9 mouse cellular contexts compared by ENCODE assay signal in the genomic region with DNA sequence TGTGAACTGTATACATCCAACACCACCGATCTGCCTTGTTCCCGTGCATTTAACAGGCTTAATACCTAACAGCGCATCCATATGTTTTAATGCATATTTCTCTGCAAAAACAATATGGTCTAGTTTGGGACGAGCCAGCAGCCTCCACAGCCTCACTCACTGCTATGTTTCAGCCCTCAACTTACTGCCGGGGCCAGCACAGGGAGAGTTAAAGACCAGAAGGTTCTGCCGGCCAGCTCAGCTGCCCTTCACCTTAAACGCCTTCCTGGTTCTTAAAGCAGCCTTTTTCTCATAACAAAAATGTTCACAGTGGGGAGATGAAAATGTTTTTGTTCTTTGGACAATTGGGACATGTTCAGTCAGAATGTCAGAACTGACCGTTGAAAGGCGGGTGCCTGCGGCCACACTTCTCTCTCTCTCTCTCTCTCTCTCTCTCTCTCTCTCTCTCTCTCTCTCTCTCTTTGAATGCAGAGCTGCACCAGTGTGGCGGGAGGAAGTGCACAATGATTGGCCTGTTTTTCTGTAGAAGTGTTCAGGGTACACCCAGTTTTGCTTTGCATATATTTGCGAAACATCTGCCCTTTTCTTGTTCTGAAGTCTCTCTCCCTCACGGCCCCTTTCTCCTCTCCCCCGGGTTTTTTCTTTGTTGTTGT.
DNase-seq lines count a peak whose midpoint lies in the region; ATAC-seq and TF ChIP-seq lines count a peak whose summit lies in the region.
"Had no signal": no experiment of that assay in that cellular context is flagged by ENCODE, and none has a peak within 500 bp of the region (broad histone marks: within the 10 kb centered on the region; RNA-seq: fewer than 3 reads in every experiment).

No protein-coding gene starts in this region.

- WGBS in lung, embryonic 15.5 days, result 46% methylated on average over 14 of the region's 14 CpGs
- 50% methylated on average over 14 of the region's 14 CpGs for WGBS in heart, embryonic 15.5 days
- WGBS in midbrain, postnatal 0 days, result 20% methylated on average over 14 of the region's 14 CpGs

- H3K9me3 ChIP-seq in lung, embryonic 15.5 days, result no peaks in the 10 kb centered on the region
- H3K9me3 ChIP-seq in heart, embryonic 15.5 days (replicated peaks), result no peaks in the 10 kb centered on the region
- no peaks in the 10 kb centered on the region for H3K9me3 ChIP-seq in midbrain, postnatal 0 days (ENCODE audit: low read length)

- DNase-seq in lung, postnatal 25 days (ENCODE audit: low spot score), result no peak
- DNase-seq in adrenal gland, postnatal 25 days, result peak; percentile 31
- peak; percentile 66 for DNase-seq in midbrain, postnatal 0 days (ENCODE audit: low spot score)
- no peak for DNase-seq in frontal cortex, postnatal 14 days (ENCODE audit: low spot score in 2 of 2)
- no peak for DNase-seq in frontal cortex, postnatal 10 days (ENCODE audit: low spot score in 2 of 2)
- DNase-seq in left cerebral cortex, adult 9 months (ENCODE audit: low spot score in 2 of 2), result no peak

- H3K27me3 ChIP-seq in lung, embryonic 15.5 days, result no peaks in the 10 kb centered on the region
- H3K27me3 ChIP-seq in heart, embryonic 15.5 days, result no peaks in the 10 kb centered on the region
- H3K27me3 ChIP-seq in midbrain, postnatal 0 days (ENCODE audit: insufficient read depth, low read length), result no peaks in the 10 kb centered on the region

- no peak overlapping the region for H3K4me3 ChIP-seq in lung, embryonic 15.5 days
- no peak overlapping the region for H3K4me3 ChIP-seq in heart, embryonic 15.5 days
- H3K4me3 ChIP-seq in midbrain, postnatal 0 days (ENCODE audit: low read depth, low read length), result no peak overlapping the region

- no peak for TF ChIP-seq CTCF in midbrain, postnatal 0 days (IDR thresholded peaks at IDR 0.05)

- H3K27ac ChIP-seq in lung, embryonic 15.5 days, result peak overlapping the region; percentile 59
- H3K27ac ChIP-seq in heart, embryonic 15.5 days, result peak overlapping the region; percentile 61
- H3K27ac ChIP-seq in midbrain, postnatal 0 days (ENCODE audit: low read depth, low read length), result peak overlapping the region; percentile 47; the same call in 1 of the 2 replicates
- H3K27ac ChIP-seq: liver, embryonic 14.5 days had no signal

- H3K36me3 ChIP-seq in lung, embryonic 15.5 days, result no peaks in the 10 kb centered on the region
- H3K36me3 ChIP-seq in heart, embryonic 15.5 days, result no peaks in the 10 kb centered on the region
- no peaks in the 10 kb centered on the region for H3K36me3 ChIP-seq in midbrain, postnatal 0 days (ENCODE audit: insufficient read depth, low read length)

- peak; percentile 37; the same call in 1 of the 2 replicates for ATAC-seq in lung, embryonic 15.5 days (ENCODE audit: borderline replicate concordance, extremely low read depth, low FRiP score, low TSS enrichment)
- peak; percentile 43; the same call in 1 of the 2 replicates for ATAC-seq in heart, embryonic 15.5 days (replicated peaks; ENCODE audit: insufficient number of reproducible peaks, insufficient read depth, low FRiP score, low read depth)
- ATAC-seq in midbrain, postnatal 0 days (ENCODE audit: low FRiP score), result peak; percentile 55; the same call in 1 of the 2 replicates

- H3K4me1 ChIP-seq in lung, embryonic 15.5 days, result peaks cover 38% of the 10 kb centered on the region
- peaks cover 55% of the 10 kb centered on the region for H3K4me1 ChIP-seq in heart, embryonic 15.5 days (replicated peaks)
- peaks cover 4% of the 10 kb centered on the region; the same call in 1 of the 2 replicates for H3K4me1 ChIP-seq in midbrain, postnatal 0 days (ENCODE audit: insufficient read depth, low read length)

- H3K9ac ChIP-seq in lung, embryonic 15.5 days, result no peak overlapping the region
- H3K9ac ChIP-seq in heart, embryonic 15.5 days, result no peak overlapping the region
- H3K9ac ChIP-seq in midbrain, postnatal 0 days (replicated peaks; ENCODE audit: low read length, poor library complexity, severe bottlenecking), result no peak overlapping the region
- H3K9ac ChIP-seq: liver, embryonic 14.5 days had no signal

- no peak overlapping the region for H3K4me2 ChIP-seq in lung, embryonic 15.5 days
- no peak overlapping the region for H3K4me2 ChIP-seq in heart, embryonic 15.5 days
- H3K4me2 ChIP-seq in midbrain, postnatal 0 days (ENCODE audit: low read depth, low read length, poor library complexity, severe bottlenecking), result peak overlapping the region; percentile 22; the same call in 1 of the 2 replicates

Comparison
In these comparisons a context has a peak if more than half of its experiments do, and no peak if none do; other contexts are left out.
1. DNase-seq: peak in adrenal gland, postnatal 25 days (single experiment) and midbrain, postnatal 0 days (single experiment); none in lung, postnatal 25 days (single experiment), frontal cortex, postnatal 14 days (0 of 2), frontal cortex, postnatal 10 days (0 of 2) and left cerebral cortex, adult 9 months (0 of 2).
2. Peak in every context shown above with its lines, with median percentiles within 50 percentile points of each other: ATAC-seq and H3K27ac ChIP-seq.